Mouse (Mus musculus): ENCODE measurements at regions not wholly inside any gene's neighbourhood (a gene's known extent, or its start where the extent isn't known, plus 50 kb on each side); places are given as distances from the start of the nearest gene placed in this dataset.

DNA sequence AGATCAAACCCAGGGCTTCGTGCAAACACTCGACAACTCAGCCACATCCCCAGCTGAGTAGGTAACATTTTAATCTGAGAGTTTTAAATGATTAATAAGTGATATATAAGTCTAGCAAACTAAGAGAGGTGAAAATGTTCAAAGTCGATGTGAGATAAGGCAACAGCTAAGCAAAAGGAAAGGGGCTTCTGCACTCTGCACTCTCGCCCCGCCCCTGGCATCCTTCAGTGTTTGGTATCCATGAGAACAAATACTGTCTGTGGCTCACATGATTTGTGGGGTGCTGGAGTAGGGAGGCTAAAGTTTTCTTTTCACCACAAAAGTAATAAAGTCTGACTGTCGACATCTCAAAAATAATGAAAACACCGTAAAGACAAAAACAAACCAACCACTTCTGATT is 284.2 kb upstream of the Klf3 start:
- H3K9me3 ChIP-seq (ENCODE audit: control insufficient read depth, low read length): no peaks in the 10 kb centered on the region
- H3K27me3 ChIP-seq (ENCODE audit: control insufficient read depth, insufficient read depth, low read length): no peaks in the 10 kb centered on the region
- no peak for DNase-seq (ENCODE audit: low spot score)
- no peak overlapping the region for H3K27ac ChIP-seq (replicated peaks; ENCODE audit: low read depth, low read length)
- H3K36me3 ChIP-seq (ENCODE audit: control insufficient read depth, insufficient read depth, low read length): no peaks in the 10 kb centered on the region
- WGBS: 88% methylated on average over 7 of the region's 7 CpGs
- H3K4me2 ChIP-seq (ENCODE audit: low read depth, severe bottlenecking): no peak overlapping the region
- no peak for ATAC-seq (ENCODE audit: insufficient number of reproducible peaks, low FRiP score, low TSS enrichment, low read depth)
- H3K4me1 ChIP-seq (ENCODE audit: control insufficient read depth, insufficient read depth, low read length): no peaks in the 10 kb centered on the region
- no peak overlapping the region for H3K4me3 ChIP-seq (ENCODE audit: low read depth, low read length)
- H3K9ac ChIP-seq (ENCODE audit: low read length): no peak overlapping the region

DNA sequence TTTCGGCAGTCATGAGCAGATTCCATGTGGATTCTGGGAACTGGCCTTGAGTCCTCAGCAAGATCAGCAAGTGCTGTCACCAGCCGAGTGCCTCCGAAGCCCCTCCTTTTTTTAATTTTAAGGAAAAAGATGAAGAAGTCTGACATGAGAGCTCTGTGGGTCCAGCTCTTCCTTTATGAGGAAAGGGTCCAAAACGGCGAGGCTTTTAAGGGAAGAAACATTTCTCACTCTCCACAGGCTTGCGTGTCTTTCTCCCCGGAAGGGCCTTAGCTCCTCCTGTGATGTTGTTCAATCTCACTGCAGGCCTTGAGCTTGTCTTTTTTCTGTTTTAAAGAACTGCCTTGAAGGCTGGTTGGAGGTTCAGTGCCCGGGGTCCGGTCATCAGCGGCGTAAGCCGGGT is 283.5 kb upstream of the Klf3 start:
- Histone ChIP-seq H3K27me3 (ENCODE audit: control insufficient read depth, insufficient read depth, low read length) (no peaks in the 10 kb centered on the region), H3K9ac (ENCODE audit: low read length) (no peak overlapping the region)
- WGBS: 87% methylated on average over 12 of the region's 12 CpGs

DNA sequence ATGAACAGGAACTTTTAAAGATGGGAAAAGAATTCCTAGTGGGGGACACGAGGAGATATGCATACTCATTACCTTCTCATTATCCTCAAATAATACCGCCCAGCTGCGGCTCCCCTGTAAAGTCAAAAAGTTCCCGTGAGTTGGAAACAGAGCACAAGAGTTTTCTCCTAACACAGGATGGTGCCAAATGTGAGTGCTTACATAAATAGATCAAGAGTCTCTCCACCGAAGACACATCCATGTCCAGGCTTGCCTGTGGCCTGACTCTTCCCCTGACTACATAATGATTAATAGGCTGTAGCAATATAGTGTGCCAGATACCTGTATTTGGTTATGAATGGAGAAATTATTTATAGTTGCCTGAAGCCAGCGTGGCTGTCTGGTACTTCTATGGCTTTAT is 281.8 kb upstream of the Klf3 start:
- Histone ChIP-seq H3K36me3 (ENCODE audit: control insufficient read depth, insufficient read depth, low read length) (no peaks in the 10 kb centered on the region), H3K4me1 (ENCODE audit: control insufficient read depth, insufficient read depth, low read length) (no peaks in the 10 kb centered on the region), H3K4me2 (ENCODE audit: low read depth, severe bottlenecking) (no peak overlapping the region), H3K27ac (replicated peaks; ENCODE audit: low read depth, low read length) (no peak overlapping the region), H3K4me3 (ENCODE audit: low read depth, low read length) (no peak overlapping the region), H3K27me3 (ENCODE audit: control insufficient read depth, insufficient read depth, low read length) (no peaks in the 10 kb centered on the region), H3K9me3 (ENCODE audit: control insufficient read depth, low read length) (no peaks in the 10 kb centered on the region), H3K9ac (ENCODE audit: low read length) (no peak overlapping the region)
- WGBS: 84% methylated on average over 6 of the region's 6 CpGs
- no peak for DNase-seq (ENCODE audit: low spot score)
- ATAC-seq (ENCODE audit: insufficient number of reproducible peaks, low FRiP score, low TSS enrichment, low read depth): no peak

More for the DNA sequence above, 283.5 kb upstream of the Klf3 start:
- Histone ChIP-seq H3K4me2 (ENCODE audit: low read depth, severe bottlenecking) (no peak overlapping the region), H3K4me1 (ENCODE audit: control insufficient read depth, insufficient read depth, low read length) (no peaks in the 10 kb centered on the region), H3K36me3 (ENCODE audit: control insufficient read depth, insufficient read depth, low read length) (no peaks in the 10 kb centered on the region), H3K9me3 (ENCODE audit: control insufficient read depth, low read length) (no peaks in the 10 kb centered on the region), H3K27ac (replicated peaks; ENCODE audit: low read depth, low read length) (no peak overlapping the region), H3K4me3 (ENCODE audit: low read depth, low read length) (no peak overlapping the region)
- ATAC-seq (ENCODE audit: insufficient number of reproducible peaks, low FRiP score, low TSS enrichment, low read depth) (no peak), DNase-seq (ENCODE audit: low spot score) (no peak)

DNA sequence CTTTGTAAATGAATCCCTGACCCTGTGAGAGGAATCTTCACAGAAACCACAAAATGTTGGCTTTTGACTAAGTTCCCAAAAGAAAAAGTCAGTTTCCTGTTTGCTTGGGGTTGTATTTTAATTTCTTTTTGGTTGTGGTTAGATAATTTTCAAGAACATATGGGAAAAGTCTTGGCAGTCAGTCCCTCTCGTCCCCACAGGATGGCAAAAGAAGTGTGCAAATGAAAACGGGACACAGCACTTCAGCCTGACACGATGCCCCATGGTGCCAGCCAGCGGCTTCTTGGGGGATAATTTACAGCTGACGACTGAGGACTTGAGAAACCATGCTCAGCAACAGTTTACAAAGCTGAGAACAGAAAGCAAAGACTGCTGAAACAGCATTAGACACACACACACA is 281.2 kb upstream of the Klf3 start:
- H3K27ac ChIP-seq (replicated peaks; ENCODE audit: low read depth, low read length): no peak overlapping the region
- 17% methylated on average over 5 of the region's 5 CpGs for WGBS
- no peak for DNase-seq (ENCODE audit: low spot score)
- H3K4me3 ChIP-seq (ENCODE audit: low read depth, low read length): no peak overlapping the region
- H3K27me3 ChIP-seq (ENCODE audit: control insufficient read depth, insufficient read depth, low read length): no peaks in the 10 kb centered on the region
- H3K9ac ChIP-seq (ENCODE audit: low read length): no peak overlapping the region
- no peak for ATAC-seq (ENCODE audit: insufficient number of reproducible peaks, low FRiP score, low TSS enrichment, low read depth)
- no peak overlapping the region for H3K4me2 ChIP-seq (ENCODE audit: low read depth, severe bottlenecking)
- H3K36me3 ChIP-seq (ENCODE audit: control insufficient read depth, insufficient read depth, low read length): no peaks in the 10 kb centered on the region
- no peaks in the 10 kb centered on the region for H3K4me1 ChIP-seq (ENCODE audit: control insufficient read depth, insufficient read depth, low read length)
- no peaks in the 10 kb centered on the region for H3K9me3 ChIP-seq (ENCODE audit: control insufficient read depth, low read length)

DNA sequence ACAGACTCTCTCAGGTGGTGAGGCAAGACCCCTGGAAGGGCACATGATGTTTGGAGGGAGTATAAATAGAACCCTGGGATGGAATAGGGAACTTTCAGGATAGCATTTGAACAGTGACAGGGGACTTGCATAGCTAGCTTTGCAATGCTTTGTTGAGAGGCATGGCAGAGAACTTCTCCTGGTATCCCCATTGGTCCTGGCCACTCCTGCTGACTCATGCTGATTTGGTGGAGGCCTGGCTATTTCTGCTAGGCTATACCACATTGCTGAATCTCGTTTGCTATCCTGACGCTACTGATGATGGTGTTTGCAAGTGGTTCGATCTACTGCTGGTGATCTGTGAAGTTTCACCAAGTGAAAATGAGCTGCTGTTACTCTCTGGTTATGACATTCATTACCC is 276.7 kb upstream of the Klf3 start:
- H3K4me1 ChIP-seq (ENCODE audit: control insufficient read depth, insufficient read depth, low read length): no peaks in the 10 kb centered on the region
- no peak overlapping the region for H3K9ac ChIP-seq (ENCODE audit: low read length)
- no peaks in the 10 kb centered on the region for H3K27me3 ChIP-seq (ENCODE audit: control insufficient read depth, insufficient read depth, low read length)
- DNase-seq (ENCODE audit: low spot score) (no peak), ATAC-seq (ENCODE audit: insufficient number of reproducible peaks, low FRiP score, low TSS enrichment, low read depth) (no peak)
- 92% methylated on average over 3 of the region's 3 CpGs for WGBS
- no peaks in the 10 kb centered on the region for H3K36me3 ChIP-seq (ENCODE audit: control insufficient read depth, insufficient read depth, low read length)
- no peak overlapping the region for H3K4me3 ChIP-seq (ENCODE audit: low read depth, low read length)
- H3K27ac ChIP-seq (replicated peaks; ENCODE audit: low read depth, low read length): no peak overlapping the region
- H3K9me3 ChIP-seq (ENCODE audit: control insufficient read depth, low read length): no peaks in the 10 kb centered on the region
- no peak overlapping the region for H3K4me2 ChIP-seq (ENCODE audit: low read depth, severe bottlenecking)

DNA sequence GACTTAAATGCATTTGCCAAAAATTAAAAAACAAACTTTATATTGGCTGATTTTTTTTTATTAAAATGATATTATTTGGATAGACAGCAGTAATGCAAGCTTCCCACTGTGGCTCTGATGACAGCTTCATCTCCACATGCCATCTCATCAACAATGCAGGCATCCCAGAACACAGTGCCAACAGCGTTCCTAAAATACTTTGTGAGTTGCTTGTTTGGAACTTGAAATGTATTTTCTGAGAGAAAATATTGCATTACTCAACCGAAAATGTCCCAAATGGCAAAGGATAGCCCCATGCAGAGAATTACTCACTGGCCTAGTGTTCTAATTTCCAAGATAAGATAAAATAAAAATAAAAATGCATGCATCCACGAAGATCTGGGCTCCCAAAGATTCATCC is 275.2 kb upstream of the Klf3 start:
- no peak for DNase-seq (ENCODE audit: low spot score)
- Histone ChIP-seq H3K27me3 (ENCODE audit: control insufficient read depth, insufficient read depth, low read length) (no peaks in the 10 kb centered on the region), H3K27ac (replicated peaks; ENCODE audit: low read depth, low read length) (no peak overlapping the region), H3K9ac (ENCODE audit: low read length) (no peak overlapping the region), H3K36me3 (ENCODE audit: control insufficient read depth, insufficient read depth, low read length) (no peaks in the 10 kb centered on the region), H3K4me3 (ENCODE audit: low read depth, low read length) (no peak overlapping the region), H3K9me3 (ENCODE audit: control insufficient read depth, low read length) (no peaks in the 10 kb centered on the region), H3K4me1 (ENCODE audit: control insufficient read depth, insufficient read depth, low read length) (no peaks in the 10 kb centered on the region), H3K4me2 (ENCODE audit: low read depth, severe bottlenecking) (no peak overlapping the region)
- no peak for ATAC-seq (ENCODE audit: insufficient number of reproducible peaks, low FRiP score, low TSS enrichment, low read depth)
- WGBS: 84% methylated on average over 3 of the region's 3 CpGs

DNA sequence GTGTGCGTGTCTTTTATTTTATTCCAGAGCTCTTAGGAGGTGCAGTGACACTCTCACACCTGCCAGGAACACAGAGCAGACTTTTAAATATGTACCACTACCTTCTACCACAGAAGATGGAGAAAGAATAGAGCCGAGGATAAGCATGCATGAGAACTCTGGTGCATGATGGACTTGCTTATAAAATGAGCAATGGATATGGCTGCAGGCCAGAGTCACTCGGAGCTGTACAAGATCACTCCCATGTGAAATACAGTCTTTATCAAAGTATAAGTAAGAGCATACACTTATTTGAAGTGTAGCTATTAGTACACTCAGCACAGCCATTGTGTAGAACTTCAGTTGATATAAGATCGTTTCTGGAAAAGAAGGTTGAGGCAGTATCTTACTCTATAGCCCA is 268.8 kb upstream of the Klf3 start:
- WGBS: 93% methylated on average over 4 of the region's 4 CpGs

DNA sequence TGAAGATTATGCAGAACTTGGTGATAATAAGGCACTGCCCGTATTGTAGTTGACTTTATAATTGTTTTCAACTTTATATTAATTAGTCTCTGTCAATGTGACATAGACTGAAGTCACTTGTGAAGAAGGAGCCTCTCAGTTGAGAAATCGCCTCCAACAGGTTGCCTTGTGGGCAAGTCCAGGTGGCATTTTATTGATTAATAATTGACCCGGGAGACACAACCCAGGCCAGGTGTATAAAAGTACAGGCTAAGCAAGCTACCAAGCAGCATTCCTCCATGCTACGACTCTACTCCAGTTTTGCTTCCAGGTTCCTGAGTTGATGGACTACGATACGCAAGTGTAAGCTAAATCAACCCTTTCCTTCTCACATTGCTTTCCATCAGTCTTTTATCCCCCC is 268.2 kb upstream of the Klf3 start:
- 87% methylated on average over 6 of the region's 6 CpGs for WGBS
- Histone ChIP-seq H3K36me3 (ENCODE audit: control insufficient read depth, insufficient read depth, low read length) (no peaks in the 10 kb centered on the region), H3K4me1 (ENCODE audit: control insufficient read depth, insufficient read depth, low read length) (no peaks in the 10 kb centered on the region), H3K9ac (ENCODE audit: low read length) (no peak overlapping the region), H3K9me3 (ENCODE audit: control insufficient read depth, low read length) (no peaks in the 10 kb centered on the region), H3K27me3 (ENCODE audit: control insufficient read depth, insufficient read depth, low read length) (no peaks in the 10 kb centered on the region), H3K27ac (replicated peaks; ENCODE audit: low read depth, low read length) (no peak overlapping the region), H3K4me3 (ENCODE audit: low read depth, low read length) (no peak overlapping the region), H3K4me2 (ENCODE audit: low read depth, severe bottlenecking) (no peak overlapping the region)
- ATAC-seq (ENCODE audit: insufficient number of reproducible peaks, low FRiP score, low TSS enrichment, low read depth): no peak
- no peak for DNase-seq (ENCODE audit: low spot score)

More for the DNA sequence above, 268.8 kb upstream of the Klf3 start:
- no peaks in the 10 kb centered on the region for H3K4me1 ChIP-seq (ENCODE audit: control insufficient read depth, insufficient read depth, low read length)
- H3K36me3 ChIP-seq (ENCODE audit: control insufficient read depth, insufficient read depth, low read length): no peaks in the 10 kb centered on the region
- no peak overlapping the region for H3K4me2 ChIP-seq (ENCODE audit: low read depth, severe bottlenecking)
- no peak overlapping the region for H3K4me3 ChIP-seq (ENCODE audit: low read depth, low read length)
- H3K27ac ChIP-seq (replicated peaks; ENCODE audit: low read depth, low read length): no peak overlapping the region
- H3K27me3 ChIP-seq (ENCODE audit: control insufficient read depth, insufficient read depth, low read length): no peaks in the 10 kb centered on the region
- H3K9ac ChIP-seq (ENCODE audit: low read length): no peak overlapping the region
- no peaks in the 10 kb centered on the region for H3K9me3 ChIP-seq (ENCODE audit: control insufficient read depth, low read length)
- ATAC-seq (ENCODE audit: insufficient number of reproducible peaks, low FRiP score, low TSS enrichment, low read depth): no peak
- DNase-seq (ENCODE audit: low spot score): no peak

DNA sequence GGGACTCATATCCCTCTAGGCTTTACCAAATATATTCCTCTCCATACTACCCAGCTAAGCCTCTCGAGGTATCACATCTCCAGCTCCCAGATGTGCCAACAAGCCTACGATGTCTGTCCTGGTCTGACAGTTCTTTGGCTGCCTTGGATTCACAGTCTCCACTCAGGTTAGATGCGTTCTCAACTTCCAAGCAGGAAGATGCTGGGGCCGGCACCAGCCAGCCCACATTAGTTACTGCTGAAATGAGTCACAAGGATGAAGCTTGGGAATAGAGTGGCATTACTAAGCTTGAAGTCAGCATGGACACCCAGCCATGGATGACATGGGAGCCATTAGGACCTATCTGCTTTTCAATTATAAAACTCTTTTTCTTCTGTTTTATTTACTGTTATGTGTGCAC is 267.6 kb upstream of the Klf3 start:
- DNase-seq (ENCODE audit: low spot score): no peak
- no peak overlapping the region for H3K4me3 ChIP-seq (ENCODE audit: low read depth, low read length)
- no peaks in the 10 kb centered on the region for H3K27me3 ChIP-seq (ENCODE audit: control insufficient read depth, insufficient read depth, low read length)
- H3K9me3 ChIP-seq (ENCODE audit: control insufficient read depth, low read length): no peaks in the 10 kb centered on the region
- 89% methylated on average over 4 of the region's 4 CpGs for WGBS
- no peaks in the 10 kb centered on the region for H3K4me1 ChIP-seq (ENCODE audit: control insufficient read depth, insufficient read depth, low read length)
- no peak overlapping the region for H3K9ac ChIP-seq (ENCODE audit: low read length)
- no peak overlapping the region for H3K27ac ChIP-seq (replicated peaks; ENCODE audit: low read depth, low read length)
- ATAC-seq (ENCODE audit: insufficient number of reproducible peaks, low FRiP score, low TSS enrichment, low read depth): no peak
- no peak overlapping the region for H3K4me2 ChIP-seq (ENCODE audit: low read depth, severe bottlenecking)
- no peaks in the 10 kb centered on the region for H3K36me3 ChIP-seq (ENCODE audit: control insufficient read depth, insufficient read depth, low read length)
